Mouse (Mus musculus): ENCODE measurements around the gene Dnajc14. TPM values are rescaled to one million over a fixed set of nuclear protein-coding genes. Genes with fewer than 3 reads are reported as not detected.
"Not testable (repeated sequence)": the region's sequence is repeated elsewhere in the genome, so short reads cannot be mapped to it uniquely, and the experiment has no call there.

The Dnajc14 gene
- polyA plus RNA-seq, 1 experiment from 2014 or later: 54.3 TPM

DNA sequence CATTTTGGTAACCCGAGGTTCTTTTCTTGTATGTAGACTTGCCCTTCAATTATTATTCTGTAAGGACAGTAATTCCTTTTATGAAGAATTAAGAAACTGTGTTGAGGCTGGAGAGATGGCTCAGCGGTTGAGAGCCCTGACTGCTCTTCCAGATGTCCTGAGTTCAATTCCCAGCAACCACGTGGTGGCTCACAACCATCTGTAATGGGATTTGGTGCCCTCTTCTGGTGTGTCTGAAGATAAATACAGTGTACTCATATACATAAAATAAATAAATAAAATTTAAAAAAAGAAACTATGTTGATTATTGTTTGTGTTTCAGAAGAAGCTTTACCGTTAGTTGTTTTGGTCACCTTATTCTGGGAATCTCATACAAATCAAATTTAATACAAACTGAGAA, 19.2 kb downstream of the Dnajc14 start:
- H3K27me3 ChIP-seq; H3K9me3 ChIP-seq; ATAC-seq (ENCODE audit: low read depth); H3K9ac ChIP-seq; H3K27ac ChIP-seq (replicated peaks): not testable (repeated sequence)
- 78% methylated on average over 4 of the region's 4 CpGs for WGBS
- Histone ChIP-seq H3K4me1 (replicated peaks) (peaks cover 25% of the 10 kb centered on the region), H3K36me3 (peaks cover 28% of the 10 kb centered on the region), H3K4me3 (peak overlapping the region; percentile 79), H3K4me2 (peak overlapping the region; percentile 78)

DNA sequence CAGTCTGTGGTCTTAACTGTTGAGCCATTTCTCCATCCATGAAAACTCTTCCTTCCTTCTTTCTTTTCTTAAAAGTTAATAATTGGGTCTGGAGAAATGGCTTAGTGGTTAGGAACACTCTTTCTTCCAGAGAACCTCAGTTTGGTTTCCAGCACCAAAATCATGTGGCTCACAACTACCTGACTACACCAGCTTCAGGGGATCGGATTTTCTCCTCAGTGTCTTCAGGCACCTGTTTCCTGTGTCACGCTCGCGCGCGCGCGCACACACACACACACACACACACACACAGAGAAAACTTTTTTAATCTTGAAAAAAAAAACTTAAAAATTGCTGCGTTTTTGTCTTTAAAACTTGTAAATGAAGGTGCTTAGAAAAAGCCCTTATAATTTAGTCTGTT, 20.0 kb downstream of the Dnajc14 start:
- WGBS: 97% methylated on average over 9 of the region's 9 CpGs
- no peak overlapping the region for H3K27ac ChIP-seq (replicated peaks)
- H3K9ac ChIP-seq: no peak overlapping the region
- peaks cover 25% of the 10 kb centered on the region for H3K4me1 ChIP-seq (replicated peaks)
- peaks cover 21% of the 10 kb centered on the region for H3K36me3 ChIP-seq
- H3K4me2 ChIP-seq: no peak overlapping the region
- ATAC-seq (ENCODE audit: low read depth): no peak
- H3K27me3 ChIP-seq: no peaks in the 10 kb centered on the region
- H3K9me3 ChIP-seq: no peaks in the 10 kb centered on the region
- no peak overlapping the region for H3K4me3 ChIP-seq

- H3K4me3 ChIP-seq: no peak overlapping the region
- H3K9me3 ChIP-seq: no peaks in the 10 kb centered on the region
- no peak overlapping the region for H3K4me2 ChIP-seq
- H3K4me1 ChIP-seq (replicated peaks): no peaks in the 10 kb centered on the region
- no peak for ATAC-seq (ENCODE audit: low read depth)
- H3K27ac ChIP-seq (replicated peaks): no peak overlapping the region
- H3K9ac ChIP-seq: no peak overlapping the region
- peaks cover 80% of the 10 kb centered on the region for H3K36me3 ChIP-seq
- H3K27me3 ChIP-seq: no peaks in the 10 kb centered on the region
These were observed 33.5 kb downstream of the Dnajc14 start for GRCm38 (mm10) chr10:128837400-128837799.

GRCm38 (mm10) chr10:128839434-128839833, 35.6 kb downstream of the Dnajc14 start:
- no peaks in the 10 kb centered on the region for H3K9me3 ChIP-seq
- no peak overlapping the region for H3K9ac ChIP-seq
- no peaks in the 10 kb centered on the region for H3K4me1 ChIP-seq (replicated peaks)
- ATAC-seq (ENCODE audit: low read depth): no peak
- no peak overlapping the region for H3K4me2 ChIP-seq
- no peak overlapping the region for H3K4me3 ChIP-seq
- no peaks in the 10 kb centered on the region for H3K27me3 ChIP-seq
- peaks cover 79% of the 10 kb centered on the region for H3K36me3 ChIP-seq
- no peak overlapping the region for H3K27ac ChIP-seq (replicated peaks)

GRCm38 (mm10) chr10:128840612-128841011, 36.8 kb downstream of the Dnajc14 start:
- no peak overlapping the region for H3K4me2 ChIP-seq
- H3K9me3 ChIP-seq: no peaks in the 10 kb centered on the region
- peaks cover 2% of the 10 kb centered on the region for H3K4me1 ChIP-seq (replicated peaks)
- H3K27me3 ChIP-seq: no peaks in the 10 kb centered on the region
- H3K4me3 ChIP-seq: no peak overlapping the region
- H3K36me3 ChIP-seq: peaks cover 75% of the 10 kb centered on the region
- no peak for ATAC-seq (ENCODE audit: low read depth)
- H3K9ac ChIP-seq: no peak overlapping the region
- no peak overlapping the region for H3K27ac ChIP-seq (replicated peaks)

DNA sequence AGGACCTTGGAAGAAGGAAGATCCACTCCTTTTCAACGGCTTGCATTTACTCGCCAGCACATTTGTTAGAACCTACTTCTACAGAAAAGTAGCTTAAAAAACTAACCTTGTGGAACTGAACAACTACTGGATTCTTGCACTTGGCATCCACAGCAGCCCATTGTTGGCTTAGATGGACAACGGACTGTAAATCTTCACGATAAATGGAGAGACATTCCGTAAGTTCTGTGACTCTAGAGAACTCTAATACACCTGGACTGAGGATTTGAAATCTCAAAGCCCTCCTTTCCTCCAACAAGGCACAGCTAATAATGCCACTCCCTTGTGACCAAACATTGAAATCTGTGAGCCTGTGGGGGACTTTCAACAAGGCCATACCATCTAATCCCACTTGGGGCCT, 39.4 kb downstream of the Dnajc14 start:
- Histone ChIP-seq H3K36me3 (peaks cover 66% of the 10 kb centered on the region), H3K4me2 (no peak overlapping the region), H3K27me3 (no peaks in the 10 kb centered on the region), H3K9ac (no peak overlapping the region), H3K4me1 (replicated peaks) (peaks cover 6% of the 10 kb centered on the region), H3K27ac (replicated peaks) (no peak overlapping the region), H3K4me3 (no peak overlapping the region), H3K9me3 (no peaks in the 10 kb centered on the region)
- ATAC-seq (ENCODE audit: low read depth): no peak
- 93% methylated on average over 5 of the region's 5 CpGs for WGBS

DNA sequence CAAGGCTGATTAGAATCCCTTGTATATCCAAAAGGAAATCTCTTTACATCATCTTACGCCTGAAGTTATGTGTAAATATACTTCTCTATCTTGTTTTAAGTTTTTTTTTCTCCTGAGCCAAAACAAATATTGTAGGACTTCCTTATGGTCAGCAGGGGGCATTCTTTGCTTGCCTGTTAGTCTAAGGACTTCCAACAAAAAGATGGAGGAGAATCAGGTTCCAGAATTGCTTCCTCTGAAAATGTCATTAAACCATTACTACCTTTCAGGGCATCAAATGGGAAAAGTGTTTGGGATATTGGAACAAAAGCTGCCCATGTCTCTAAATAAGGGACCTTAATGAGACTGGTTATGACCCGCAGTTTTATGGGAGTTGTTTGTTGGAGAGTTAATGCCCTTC, 41.7 kb downstream of the Dnajc14 start:
- WGBS: 20% methylated on average over 2 of the region's 2 CpGs
- Histone ChIP-seq H3K27ac (replicated peaks) (no peak overlapping the region; the same call in 1 of the 2 replicates), H3K4me1 (replicated peaks) (peaks cover 6% of the 10 kb centered on the region), H3K9ac (no peak overlapping the region), H3K36me3 (peaks cover 67% of the 10 kb centered on the region), H3K27me3 (no peaks in the 10 kb centered on the region), H3K4me2 (peak overlapping the region; percentile 29), H3K9me3 (no peaks in the 10 kb centered on the region), H3K4me3 (no peak overlapping the region)
- ATAC-seq (ENCODE audit: low read depth): peak; percentile 15; the same call in 1 of the 2 replicates

DNA sequence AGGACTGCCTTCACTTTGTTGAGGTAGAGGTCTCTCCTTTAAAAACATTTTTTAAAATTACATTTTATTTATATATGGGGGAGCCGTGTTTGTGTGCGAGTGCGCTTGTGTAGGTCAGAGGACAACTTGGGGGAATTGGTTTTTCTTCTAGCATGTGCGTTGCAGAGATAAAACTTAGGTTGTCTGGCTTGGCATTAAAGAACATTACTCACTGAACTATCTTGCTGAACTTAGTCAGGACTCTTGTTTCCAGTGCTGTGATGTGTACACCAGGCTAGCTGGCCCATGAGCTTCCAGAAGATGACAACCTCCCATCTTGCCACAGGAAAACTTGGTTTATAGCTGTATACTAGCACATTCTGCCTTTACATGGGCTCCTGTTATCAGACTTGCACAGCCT, 42.8 kb downstream of the Dnajc14 start:
- peaks cover 60% of the 10 kb centered on the region for H3K36me3 ChIP-seq
- H3K4me2 ChIP-seq: no peak overlapping the region
- no peak overlapping the region for H3K4me3 ChIP-seq
- no peak overlapping the region for H3K9ac ChIP-seq
- H3K27me3 ChIP-seq: no peaks in the 10 kb centered on the region
- no peaks in the 10 kb centered on the region for H3K9me3 ChIP-seq
- 92% methylated on average over 4 of the region's 4 CpGs for WGBS
- peaks cover 6% of the 10 kb centered on the region for H3K4me1 ChIP-seq (replicated peaks)
- no peak for ATAC-seq (ENCODE audit: low read depth)
- no peak overlapping the region for H3K27ac ChIP-seq (replicated peaks)

- H3K27me3 ChIP-seq: no peaks in the 10 kb centered on the region
- no peak for ATAC-seq (ENCODE audit: low read depth)
- WGBS: 65% methylated on average over 2 of the region's 2 CpGs
- H3K9me3 ChIP-seq: no peaks in the 10 kb centered on the region
- H3K4me2 ChIP-seq: no peak overlapping the region
- H3K9ac ChIP-seq: no peak overlapping the region
- no peak overlapping the region for H3K27ac ChIP-seq (replicated peaks)
- peaks cover 55% of the 10 kb centered on the region for H3K36me3 ChIP-seq
- H3K4me1 ChIP-seq (replicated peaks): peaks cover 6% of the 10 kb centered on the region
- no peak overlapping the region for H3K4me3 ChIP-seq
These were observed 44.6 kb downstream of the Dnajc14 start for GRCm38 (mm10) chr10:128848426-128848825.

- H3K27me3 ChIP-seq: no peaks in the 10 kb centered on the region
- no peaks in the 10 kb centered on the region for H3K9me3 ChIP-seq
- peaks cover 6% of the 10 kb centered on the region for H3K4me1 ChIP-seq (replicated peaks)
- no peak overlapping the region for H3K4me3 ChIP-seq
- H3K36me3 ChIP-seq: peaks cover 52% of the 10 kb centered on the region
- WGBS: 69% methylated on average over 3 of the region's 3 CpGs
- no peak for ATAC-seq (ENCODE audit: low read depth)
- no peak overlapping the region for H3K27ac ChIP-seq (replicated peaks)
- H3K9ac ChIP-seq: no peak overlapping the region
- no peak overlapping the region for H3K4me2 ChIP-seq
These were observed 46.5 kb downstream of the Dnajc14 start for GRCm38 (mm10) chr10:128850339-128850738.

- no peak overlapping the region for H3K4me2 ChIP-seq
- no peaks in the 10 kb centered on the region for H3K9me3 ChIP-seq
- H3K4me3 ChIP-seq: no peak overlapping the region
- H3K9ac ChIP-seq: no peak overlapping the region
- H3K4me1 ChIP-seq (replicated peaks): no peaks in the 10 kb centered on the region
- no peaks in the 10 kb centered on the region for H3K27me3 ChIP-seq
- H3K36me3 ChIP-seq: peaks cover 49% of the 10 kb centered on the region
- no peak overlapping the region for H3K27ac ChIP-seq (replicated peaks)
- ATAC-seq (ENCODE audit: low read depth): no peak
These were observed 57.3 kb downstream of the Dnajc14 start for GRCm38 (mm10) chr10:128861176-128861575.

GRCm38 (mm10) chr10:128866042-128866441, 62.2 kb downstream of the Dnajc14 start:
- ATAC-seq (ENCODE audit: low read depth): no peak
- WGBS: 87% methylated on average over 3 of the region's 3 CpGs
- H3K9me3 ChIP-seq: no peaks in the 10 kb centered on the region
- H3K27ac ChIP-seq (replicated peaks): no peak overlapping the region
- H3K9ac ChIP-seq: no peak overlapping the region
- H3K36me3 ChIP-seq: peaks cover 45% of the 10 kb centered on the region
- H3K4me1 ChIP-seq (replicated peaks): no peaks in the 10 kb centered on the region
- no peaks in the 10 kb centered on the region for H3K27me3 ChIP-seq
- H3K4me2 ChIP-seq: no peak overlapping the region
- H3K4me3 ChIP-seq: no peak overlapping the region

GRCm38 (mm10) chr10:128866518-128866917, 62.7 kb downstream of the Dnajc14 start:
- Histone ChIP-seq H3K36me3 (peaks cover 45% of the 10 kb centered on the region), H3K9me3 (no peaks in the 10 kb centered on the region), H3K4me3 (no peak overlapping the region), H3K27ac (replicated peaks) (no peak overlapping the region), H3K9ac (no peak overlapping the region), H3K27me3 (no peaks in the 10 kb centered on the region), H3K4me1 (replicated peaks) (no peaks in the 10 kb centered on the region), H3K4me2 (no peak overlapping the region)
- ATAC-seq (ENCODE audit: low read depth): no peak
- WGBS: 83% methylated on average over 1 of the region's 1 CpGs
